Mouse (Mus musculus) hindbrain, embryonic 11.5 days (tissue): ENCODE data around the gene Snrpa1. TPM values are rescaled to one million over a fixed set of nuclear protein-coding genes. Genes with fewer than 3 reads are reported as not detected.

Experiments used
- ATAC-seq: fragments of 200-750 bp; cut with Nextera tagmentation; 2 replicates; pipeline ENCODE4 v1.8.0; 2017; ENCODE audit warnings: mild to moderate bottlenecking, moderate TSS enrichment, moderate library complexity; ENCODE audit not compliant: low FRiP score
- DNase-seq: peaks from one replicate; pipeline ENCODE4 v3.0.0-alpha.2; 2015; ENCODE audit warnings: low spot score
- H3K27ac ChIP-seq: fragments of 300-500 bp; sonication (generic); 2 replicates; pipeline ENCODE4 v1.5.1; 2014; ENCODE audit warnings: mild to moderate bottlenecking, low read depth, low read length
- H3K27me3 ChIP-seq: fragments of 300-500 bp; sonication (generic); 2 replicates; pipeline ENCODE4 v1.6.1; 2014; ENCODE audit warnings: mild to moderate bottlenecking, low read length, moderate library complexity, mixed read lengths; ENCODE audit not compliant: control insufficient read depth, insufficient read depth
- H3K36me3 ChIP-seq: fragments of 300-500 bp; sonication (generic); 2 replicates; pipeline ENCODE4 v1.6.1; 2014; ENCODE audit warnings: mild to moderate bottlenecking, low read length, moderate library complexity, mixed read lengths; ENCODE audit not compliant: control insufficient read depth, insufficient read depth
- H3K4me1 ChIP-seq: fragments of 300-500 bp; sonication (generic); replicated peaks from 2 replicates; pipeline ENCODE4 v1.6.1; 2014; ENCODE audit warnings: low read length, mixed read lengths; ENCODE audit not compliant: control insufficient read depth, insufficient read depth
- H3K4me2 ChIP-seq: fragments of 300-500 bp; sonication (generic); replicated peaks from 2 replicates; pipeline ENCODE4 v1.6.1; 2014; ENCODE audit warnings: mild to moderate bottlenecking, low read depth, low read length
- H3K4me3 ChIP-seq: fragments of 300-500 bp; sonication (generic); 2 replicates; pipeline ENCODE4 v1.5.1; 2014; ENCODE audit warnings: low read depth, low read length
- H3K9ac ChIP-seq: fragments of 300-500 bp; sonication (generic); 2 replicates; pipeline ENCODE4 v1.6.1; 2014; ENCODE audit warnings: low read depth, low read length
- H3K9me3 ChIP-seq: fragments of 300-500 bp; sonication (generic); 2 replicates; pipeline ENCODE4 v1.6.1; 2016; ENCODE audit warnings: low read length; ENCODE audit not compliant: control insufficient read depth
- WGBS: fragments of 180-500 bp; shearing (Covaris S2); extraction: QIAGEN DNeasy Blood & Tissue Kit; methylation state at CpG from one replicate; pipeline ENCODE4 v1.1.7; 2014; 5-methylcytosine and 5-hydroxymethylcytosine counted together
- polyA plus RNA-seq: library from polyadenylated mRNA; unstranded; fragments of >200 nt; fragmentation: Nextera tagmentation; extraction: Ambion mirVana; gene quantifications from 2 replicates; pipeline ENCODE4 v1.2.1, GENCODE M21; 2014

Gene Snrpa1
- polyA plus RNA-seq, 1 experiment from 2014 or later = 234 TPM

DNA sequence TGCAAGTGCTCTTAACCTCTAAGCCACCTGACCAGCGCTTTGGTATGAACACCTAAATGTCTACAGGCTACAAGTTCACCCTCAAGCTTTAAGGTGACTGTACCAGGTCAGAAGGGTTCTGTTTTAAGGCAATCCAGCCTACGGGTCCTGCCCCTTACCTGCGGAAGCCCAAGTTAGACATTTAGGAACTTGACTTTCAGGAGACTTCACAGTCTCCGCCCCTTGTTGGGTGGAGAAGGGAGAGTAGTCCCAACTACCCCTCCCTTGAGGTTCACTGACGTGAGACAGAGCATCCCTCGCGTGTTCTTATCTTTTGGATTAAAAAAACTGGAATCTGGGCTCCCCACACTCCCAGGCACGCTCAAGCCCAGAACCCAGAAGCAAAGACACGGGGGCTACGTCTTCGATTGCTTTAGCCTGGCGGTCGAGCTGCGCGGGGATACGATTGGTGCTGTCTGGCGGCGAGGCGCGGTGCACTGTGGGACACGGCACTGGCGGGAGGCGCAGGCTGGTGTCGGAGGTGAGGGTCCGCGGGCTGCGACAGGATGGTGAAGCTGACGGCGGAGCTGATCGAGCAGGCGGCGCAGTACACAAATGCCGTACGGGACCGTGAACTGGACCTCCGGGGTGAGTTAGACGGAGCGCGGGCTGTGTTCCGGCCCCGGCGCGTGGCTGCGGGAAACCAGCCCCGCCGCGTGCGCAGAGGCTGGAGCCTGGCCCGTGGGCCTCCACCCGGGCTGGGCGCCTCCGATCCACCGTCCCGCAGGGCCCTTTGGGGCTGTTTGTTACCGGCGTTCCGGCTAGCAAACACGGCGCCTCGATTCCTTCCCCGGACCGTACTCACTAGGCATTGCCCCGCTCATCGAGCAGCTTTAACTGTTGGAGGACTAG is 1.5 kb downstream of the Snrpa1 start:
- under 1% methylated on average over 63 of the region's 64 CpGs for WGBS
- DNase-seq = peak; percentile 91

DNA sequence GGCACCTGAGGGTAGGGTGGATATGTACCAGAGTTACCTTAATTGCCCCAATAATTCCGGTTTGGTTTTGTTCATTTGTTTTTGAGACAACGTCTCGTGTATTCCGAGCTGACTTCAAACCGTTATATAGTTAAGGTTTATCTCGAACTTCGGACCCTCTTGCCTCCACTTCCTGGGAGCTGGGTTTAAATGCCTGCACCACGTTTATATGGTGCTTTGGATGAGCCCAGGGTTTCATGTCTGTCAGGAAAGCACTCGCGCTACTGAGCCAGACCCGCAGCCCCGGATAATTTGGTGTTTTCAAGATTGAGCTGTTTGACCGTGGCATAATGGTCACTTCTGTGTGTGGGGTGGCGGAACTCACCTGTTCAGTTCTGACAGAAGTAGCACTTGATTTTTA is 2.3 kb downstream of the Snrpa1 start:
- Histone ChIP-seq H3K27me3 (no peaks in the 10 kb centered on the region), H3K9ac (peak overlapping the region; percentile 86), H3K27ac (0 out of 2 replicates have a peak overlapping the region, but pooled peaks have one; percentile 53), H3K36me3 (no peaks in the 10 kb centered on the region), H3K4me1 (no peaks in the 10 kb centered on the region; the same call in 1 of the 2 replicates), H3K9me3 (no peaks in the 10 kb centered on the region), H3K4me2 (peak overlapping the region; percentile 75), H3K4me3 (peak overlapping the region; percentile 97)
- ATAC-seq = 0 out of 2 replicates have a peak, but pooled peaks have one; percentile 10
- DNase-seq = no peak
- WGBS = 3% methylated on average over 14 of the region's 14 CpGs

More for the DNA sequence above, 1.5 kb downstream of the Snrpa1 start:
- no peaks in the 10 kb centered on the region; the same call in 1 of the 2 replicates for H3K4me1 ChIP-seq
- peak; percentile 93 for ATAC-seq
- peak overlapping the region; percentile 97 for H3K4me3 ChIP-seq
- peak overlapping the region; percentile 86 for H3K9ac ChIP-seq
- peak overlapping the region; percentile 75 for H3K4me2 ChIP-seq
- H3K27me3 ChIP-seq = no peaks in the 10 kb centered on the region
- H3K9me3 ChIP-seq = no peaks in the 10 kb centered on the region
- H3K27ac ChIP-seq = peak overlapping the region; percentile 53
- no peaks in the 10 kb centered on the region for H3K36me3 ChIP-seq

DNA sequence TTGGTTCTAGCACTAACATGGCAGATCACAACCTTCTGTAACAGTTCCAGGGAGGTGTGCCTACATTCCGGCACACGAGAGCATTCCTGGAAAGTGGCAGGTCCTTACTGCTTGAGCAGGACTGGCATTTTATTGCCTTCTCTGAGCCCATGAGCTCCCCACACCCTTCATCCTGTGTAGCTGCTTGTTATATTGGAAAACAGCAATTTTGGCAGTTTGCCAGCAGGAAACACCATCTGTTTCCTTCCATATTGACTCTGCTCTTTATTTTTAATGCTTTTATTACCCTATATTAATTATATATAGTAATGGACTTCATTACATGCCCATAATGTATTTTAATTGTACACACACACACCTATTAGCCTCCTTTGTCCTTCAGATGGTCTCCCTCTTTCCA is 17.6 kb downstream of the Snrpa1 start:
- H3K4me2 ChIP-seq = no peak overlapping the region
- H3K4me1 ChIP-seq = no peaks in the 10 kb centered on the region; the same call in 1 of the 2 replicates
- H3K36me3 ChIP-seq = 0 out of 2 replicates have a peak, but pooled peaks cover 10% of the 10 kb centered on the region
- 96% methylated on average over 2 of the region's 2 CpGs for WGBS
- H3K27me3 ChIP-seq = no peaks in the 10 kb centered on the region
- no peak for ATAC-seq
- no peak overlapping the region for H3K9ac ChIP-seq
- DNase-seq = no peak
- no peaks in the 10 kb centered on the region for H3K9me3 ChIP-seq
- H3K27ac ChIP-seq = no peak overlapping the region
- H3K4me3 ChIP-seq = no peak overlapping the region

DNA sequence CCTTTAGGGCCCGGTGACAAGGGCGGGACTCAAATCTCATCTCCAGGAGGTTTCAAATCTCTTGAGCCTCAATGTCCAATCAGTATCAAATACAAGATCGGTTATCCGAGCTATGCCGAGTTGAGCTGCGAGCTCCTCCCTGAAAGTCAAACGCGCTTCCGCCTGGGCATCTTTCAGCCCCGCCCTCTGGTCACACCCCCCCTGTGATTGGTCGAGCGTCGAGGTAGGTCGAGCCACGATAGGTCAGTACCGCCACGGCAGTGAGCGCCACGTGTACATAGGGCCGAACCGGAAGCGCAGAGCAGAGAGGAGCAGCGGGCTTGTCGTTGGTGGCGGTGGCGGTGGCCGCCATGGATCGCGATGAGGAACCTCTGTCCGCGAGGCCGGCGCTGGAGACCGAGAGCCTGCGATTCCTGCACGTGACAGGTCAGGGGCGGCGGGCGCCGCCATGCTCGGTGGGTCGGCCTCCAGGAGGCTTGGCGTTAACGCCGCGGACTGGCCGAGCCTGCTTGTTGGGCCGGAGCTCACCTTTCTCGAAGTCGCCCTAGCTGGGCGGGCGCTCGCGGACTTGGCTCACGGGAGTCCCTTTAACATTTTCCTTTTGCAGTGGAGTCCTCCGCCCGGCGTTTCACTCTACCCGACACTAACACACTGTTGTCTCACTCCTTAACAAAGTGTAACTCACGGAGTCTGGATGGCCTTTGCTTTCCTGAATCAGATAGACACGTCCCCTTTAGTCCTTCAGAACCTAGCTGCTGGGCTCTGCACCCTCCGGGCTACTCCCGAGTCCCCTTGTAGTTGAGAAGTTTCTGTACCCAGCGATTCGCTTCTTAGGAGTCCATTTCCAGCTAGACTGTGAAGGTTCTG is 20.8 kb downstream of the Snrpa1 start, which contains the start of gene Selenos:
Gene Selenos (plus strand): TSS at position 286 of the 867 bp plus-strand sequence.
- peak within 1 kb of the TSS; percentile 77 for H3K4me3 ChIP-seq
- DNase-seq = peak; percentile 97
- WGBS = under 1% methylated on average over 65 of the region's 65 CpGs
- H3K9me3 ChIP-seq = no peaks in the 10 kb centered on the region
- 0 out of 2 replicates have a peak, but pooled peaks cover 9% of the 10 kb centered on the region for H3K36me3 ChIP-seq
- ATAC-seq = peak; percentile 100
- no peaks in the 10 kb centered on the region for H3K27me3 ChIP-seq
- peak within 1 kb of the TSS; percentile 72 for H3K9ac ChIP-seq
- H3K27ac ChIP-seq = peak within 1 kb of the TSS; percentile 56
- peak within 1 kb of the TSS; percentile 68 for H3K4me2 ChIP-seq
- H3K4me1 ChIP-seq = no peaks in the 10 kb centered on the region; the same call in 1 of the 2 replicates

DNA sequence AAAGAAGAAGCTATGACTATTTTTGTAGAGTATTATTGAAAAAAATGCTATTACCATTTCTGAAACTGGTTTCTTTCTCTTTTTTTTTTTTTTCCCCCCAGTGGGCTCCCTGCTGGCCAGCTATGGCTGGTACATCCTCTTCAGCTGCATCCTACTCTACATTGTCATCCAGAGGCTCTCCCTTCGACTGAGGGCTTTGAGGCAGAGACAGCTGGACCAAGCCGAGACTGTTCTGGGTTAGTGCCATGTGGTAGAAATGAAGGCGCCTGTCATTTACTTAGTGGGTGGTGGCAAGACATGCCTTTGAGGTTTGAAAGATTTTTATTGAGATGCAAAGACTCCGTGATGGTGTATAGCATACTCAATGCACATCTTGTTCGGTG is 21.4 kb downstream of the Snrpa1 start:
- no peak overlapping the region for H3K27ac ChIP-seq
- H3K27me3 ChIP-seq = no peaks in the 10 kb centered on the region
- no peaks in the 10 kb centered on the region for H3K9me3 ChIP-seq
- no peaks in the 10 kb centered on the region; the same call in 1 of the 2 replicates for H3K4me1 ChIP-seq
- peak overlapping the region; percentile 77 for H3K4me3 ChIP-seq
- H3K36me3 ChIP-seq = 0 out of 2 replicates have a peak, but pooled peaks cover 5% of the 10 kb centered on the region
- H3K9ac ChIP-seq = peak overlapping the region; percentile 72
- ATAC-seq (no peak), DNase-seq (peak; percentile 11)
- 34% methylated on average over 5 of the region's 5 CpGs for WGBS
- H3K4me2 ChIP-seq = peak overlapping the region; percentile 68

DNA sequence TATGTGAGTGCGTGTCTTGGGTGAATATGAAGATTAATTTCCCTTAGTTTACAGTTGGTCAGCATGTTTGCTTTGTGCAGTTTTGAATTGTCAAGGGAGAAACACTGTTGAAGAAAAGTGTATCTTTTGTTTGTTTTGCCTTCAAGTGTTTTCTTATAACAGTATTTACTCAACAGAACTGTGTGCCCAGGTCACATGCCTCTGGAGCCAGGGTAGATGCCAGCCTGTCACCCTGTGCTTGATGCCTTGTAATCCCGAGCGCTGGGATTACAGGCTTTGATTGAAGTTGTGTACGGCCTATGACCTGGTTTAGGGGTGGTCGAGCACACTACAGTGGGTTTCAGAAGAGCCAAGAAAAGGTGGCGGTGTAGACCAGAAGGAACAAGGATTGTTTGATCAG is 25.0 kb downstream of the Snrpa1 start:
- no peak overlapping the region for H3K4me2 ChIP-seq
- H3K9me3 ChIP-seq = no peaks in the 10 kb centered on the region
- 85% methylated on average over 6 of the region's 6 CpGs for WGBS
- no peak overlapping the region for H3K4me3 ChIP-seq
- peaks cover 13% of the 10 kb centered on the region; the same call in 1 of the 2 replicates for H3K36me3 ChIP-seq
- H3K9ac ChIP-seq = no peak overlapping the region
- no peaks in the 10 kb centered on the region for H3K27me3 ChIP-seq
- no peak for DNase-seq
- no peaks in the 10 kb centered on the region; the same call in 1 of the 2 replicates for H3K4me1 ChIP-seq
- no peak for ATAC-seq
- no peak overlapping the region for H3K27ac ChIP-seq

DNA sequence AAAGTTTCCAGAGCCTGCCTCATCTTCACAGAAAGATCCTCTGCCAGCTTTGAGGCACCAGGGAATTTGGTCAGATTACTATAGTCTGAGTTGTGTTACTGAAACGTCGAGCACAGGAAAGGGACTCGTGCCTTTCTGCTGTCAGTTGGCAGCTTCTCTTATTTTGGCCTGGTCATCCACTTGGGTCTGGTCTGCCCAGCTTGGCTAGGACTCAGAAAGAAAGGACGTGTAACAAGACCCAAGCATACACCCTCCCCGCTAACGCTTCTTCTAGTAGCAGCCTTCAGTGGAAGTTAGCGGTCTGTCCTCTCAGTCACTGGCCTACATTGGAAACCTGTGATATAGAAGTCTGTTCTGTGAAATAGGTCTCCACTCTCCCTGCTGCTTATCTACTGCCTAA is 25.7 kb downstream of the Snrpa1 start:
- Histone ChIP-seq H3K4me3 (no peak overlapping the region), H3K27me3 (no peaks in the 10 kb centered on the region), H3K36me3 (peaks cover 13% of the 10 kb centered on the region; the same call in 1 of the 2 replicates), H3K4me1 (no peaks in the 10 kb centered on the region; the same call in 1 of the 2 replicates), H3K9ac (no peak overlapping the region), H3K4me2 (no peak overlapping the region), H3K27ac (no peak overlapping the region), H3K9me3 (no peaks in the 10 kb centered on the region)
- 89% methylated on average over 7 of the region's 7 CpGs for WGBS
- ATAC-seq = no peak
- no peak for DNase-seq

DNA sequence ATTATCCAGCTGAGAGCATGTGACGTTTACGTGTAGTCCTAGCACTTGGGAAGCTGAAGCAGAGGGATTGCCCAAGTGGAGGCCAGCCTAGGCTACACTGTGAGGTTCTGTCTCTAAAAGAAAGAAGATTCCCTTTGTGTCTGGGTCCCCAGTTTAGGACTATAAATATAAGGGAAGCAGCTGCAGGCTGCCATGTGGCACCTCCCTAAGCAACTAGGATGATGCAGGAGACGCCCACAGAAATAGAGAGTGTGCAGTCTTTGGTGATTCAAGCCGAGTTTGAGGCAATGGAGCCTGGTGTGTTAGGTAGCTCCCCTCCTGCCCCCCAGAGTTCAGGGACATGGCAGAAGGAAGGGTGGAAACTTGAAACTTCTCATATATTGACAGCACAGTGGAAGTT is 28.8 kb downstream of the Snrpa1 start:
- Histone ChIP-seq H3K4me1 (no peaks in the 10 kb centered on the region), H3K9me3 (no peaks in the 10 kb centered on the region), H3K4me3 (no peak overlapping the region), H3K4me2 (no peak overlapping the region), H3K9ac (no peak overlapping the region), H3K36me3 (peaks cover 17% of the 10 kb centered on the region; the same call in 1 of the 2 replicates), H3K27me3 (no peaks in the 10 kb centered on the region), H3K27ac (no peak overlapping the region)
- WGBS = 91% methylated on average over 4 of the region's 4 CpGs
- no peak for ATAC-seq
- DNase-seq = no peak
